Mouse (Mus musculus): ENCODE results near the gene 0610012G03Rik.
A peak's percentile ranks its signal among the peaks of the same experiment; 100 is the strongest.
"Not testable (repeated sequence)": the region's sequence is repeated elsewhere in the genome, so short reads cannot be mapped to it uniquely, and the experiment has no call there.

Gene 0610012G03Rik

DNA sequence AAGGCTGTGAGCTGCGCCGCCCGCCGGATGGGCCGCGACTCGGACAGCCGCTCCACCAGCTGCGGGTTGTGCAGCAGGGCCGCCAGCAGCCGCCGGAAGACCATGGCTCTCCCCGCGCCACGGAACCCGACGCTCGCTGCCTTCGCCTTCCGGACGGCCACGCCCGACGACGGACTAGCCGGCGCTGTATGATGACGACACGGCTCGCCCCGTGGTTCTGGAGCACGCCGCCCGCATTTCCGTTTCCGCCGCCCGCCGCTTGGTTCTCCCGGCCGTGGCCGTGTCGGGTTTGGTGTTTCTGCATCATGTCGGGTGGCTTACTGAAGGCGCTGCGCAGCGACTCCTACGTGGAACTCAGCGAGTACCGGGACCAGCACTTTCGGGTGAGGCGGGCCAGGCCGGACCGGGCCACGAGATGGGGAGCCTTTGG lies at the start of gene 0610012G03Rik, which contains the start of gene Ncbp2:
TSS of gene 0610012G03Rik (minus strand) at position 150 of the 430 bp plus-strand sequence.
TSS of gene Ncbp2 (plus strand) at position 169 of the 430 bp plus-strand sequence.
- DNase-seq (ENCODE audit: low read depth, low spot score): peak; percentile 87

DNA sequence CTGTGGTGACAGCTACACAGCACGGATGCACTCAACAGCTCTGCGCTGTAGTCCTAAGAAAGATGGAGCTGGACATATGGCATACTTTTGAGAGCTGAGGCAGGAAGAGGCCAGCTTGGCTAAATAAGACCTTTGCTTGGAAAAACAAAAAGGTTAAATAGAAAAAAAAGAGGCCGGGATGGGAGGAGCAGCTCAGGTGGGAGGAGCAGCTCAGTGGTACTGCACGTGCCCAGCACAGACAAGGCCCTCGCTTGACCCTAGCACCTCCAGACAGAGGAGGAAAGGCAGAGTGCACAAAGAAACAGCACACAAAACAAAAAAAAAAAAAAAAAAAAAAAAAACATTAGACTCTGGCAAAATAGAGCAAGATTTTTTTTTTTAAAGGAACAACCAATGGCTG lies 48.1 kb upstream of the 0610012G03Rik start:
- no peak for DNase-seq (ENCODE audit: low read depth, low spot score)

DNA sequence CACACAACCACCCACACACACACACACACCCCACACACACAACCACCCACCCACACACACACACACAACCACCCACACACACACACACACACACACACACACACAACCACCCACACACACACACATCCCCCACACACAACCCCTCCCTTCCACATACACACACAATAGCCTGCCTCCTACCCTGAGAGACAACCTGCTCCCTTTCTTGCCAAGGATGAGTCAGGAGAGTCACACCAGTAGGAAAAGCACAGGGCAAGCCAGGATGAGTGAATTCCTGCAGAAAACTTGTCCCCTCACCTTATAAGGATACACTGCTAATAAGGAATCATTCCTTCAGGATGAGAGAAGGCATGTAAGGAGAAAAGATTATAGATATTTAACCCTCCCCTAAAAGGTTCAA lies 45.7 kb upstream of the 0610012G03Rik start:
- no peak for DNase-seq (ENCODE audit: low read depth, low spot score)

DNA sequence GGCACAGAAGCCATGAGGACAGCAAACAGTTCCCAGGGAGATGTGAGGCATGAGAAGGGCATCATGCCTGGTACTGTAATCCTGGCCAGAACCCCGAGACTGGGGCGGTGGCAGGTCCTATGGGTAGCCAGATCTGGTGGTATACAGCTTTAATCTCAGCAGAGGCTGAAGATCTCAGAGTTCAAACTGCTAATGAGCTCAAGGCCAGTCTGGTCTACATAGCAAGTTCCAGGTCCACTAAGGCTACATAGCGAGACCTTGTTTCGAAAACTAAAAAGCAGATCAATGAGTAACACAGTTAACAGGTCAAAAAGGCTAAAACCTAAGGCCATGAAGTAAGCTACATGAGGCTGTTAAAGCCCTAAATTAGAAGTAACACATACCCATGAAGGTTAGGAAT lies 44.9 kb upstream of the 0610012G03Rik start:
- no peak for DNase-seq (ENCODE audit: low read depth, low spot score)

DNA sequence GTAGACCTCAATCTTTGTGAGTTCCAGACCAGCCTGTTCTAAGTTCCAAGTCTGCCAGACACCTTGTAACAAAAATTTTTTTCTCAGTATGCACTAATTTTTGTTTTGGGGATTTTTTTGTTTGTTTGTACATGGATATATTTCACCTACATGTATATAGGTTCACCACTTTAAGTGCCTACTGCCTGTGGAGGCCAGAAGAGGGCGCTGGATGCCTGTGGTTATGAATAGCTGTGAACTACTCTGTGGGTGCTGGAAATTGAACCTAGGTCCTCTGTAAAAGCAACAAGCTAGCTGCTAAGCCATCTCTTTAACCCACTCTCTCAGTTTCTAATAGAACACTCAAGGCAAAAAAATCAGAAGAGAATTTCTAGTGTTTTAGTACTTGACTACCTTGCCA lies 43.7 kb upstream of the 0610012G03Rik start:
- DNase-seq (ENCODE audit: low read depth, low spot score): no peak

DNA sequence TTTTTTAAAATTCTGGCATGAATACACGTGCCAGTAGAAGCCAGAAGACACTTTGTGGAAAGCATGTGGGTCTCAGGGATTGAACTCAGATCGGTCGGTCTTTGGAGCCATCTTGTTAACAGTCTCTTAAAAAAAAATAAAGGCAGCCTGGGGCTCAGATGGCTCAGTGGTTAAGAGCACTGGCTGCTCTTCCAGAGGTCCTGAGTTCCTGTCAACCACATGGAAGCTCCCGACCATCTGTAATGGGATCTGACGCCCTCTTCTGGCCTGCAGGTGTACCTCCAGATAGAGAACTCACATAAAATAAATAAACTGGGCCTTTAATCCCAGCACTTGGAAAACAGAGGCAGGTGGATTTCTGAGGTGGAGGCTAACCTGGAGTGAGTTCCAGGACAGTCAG lies 32.7 kb upstream of the 0610012G03Rik start:
- DNase-seq (ENCODE audit: low read depth, low spot score): no peak

DNA sequence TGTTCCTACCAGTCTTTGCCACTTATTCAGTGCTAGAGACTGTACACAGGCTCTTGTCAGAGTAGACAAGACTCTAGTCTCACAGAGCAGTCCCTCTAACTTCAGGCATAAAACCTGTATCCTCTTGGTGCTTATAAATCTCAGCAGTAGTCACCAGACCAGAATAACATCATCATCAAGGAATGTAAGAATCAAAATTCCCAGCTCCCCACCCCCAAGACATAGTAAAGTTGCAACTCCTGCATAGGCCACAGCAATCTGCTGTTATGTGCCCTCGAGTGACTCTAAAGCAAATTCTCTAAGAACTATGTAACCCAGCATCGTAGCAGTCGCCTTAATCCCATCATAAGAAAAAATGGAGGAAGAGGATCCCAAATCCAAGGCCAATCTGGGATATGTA lies 31.2 kb upstream of the 0610012G03Rik start:
- no peak for DNase-seq (ENCODE audit: low read depth, low spot score)

DNA sequence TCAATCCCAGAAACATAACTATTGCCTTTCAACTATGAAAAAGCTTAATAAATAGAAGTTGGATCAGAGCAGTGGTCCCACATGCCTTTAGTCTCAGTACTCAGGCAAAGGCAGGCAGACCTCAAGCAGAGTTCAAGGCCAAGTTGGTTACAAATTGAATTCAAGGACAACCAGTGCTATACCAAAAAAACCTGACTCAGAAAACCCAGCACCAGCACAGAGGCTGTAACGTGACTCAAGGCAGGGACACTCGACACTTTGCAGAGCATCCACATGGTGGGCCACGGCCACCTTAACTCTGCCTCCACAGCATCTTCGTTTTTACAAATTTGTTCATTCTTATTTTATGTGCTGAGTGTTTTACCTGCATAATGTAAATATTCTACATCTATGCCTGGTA lies 27.0 kb upstream of the 0610012G03Rik start:
- DNase-seq (ENCODE audit: low read depth, low spot score): no peak

DNA sequence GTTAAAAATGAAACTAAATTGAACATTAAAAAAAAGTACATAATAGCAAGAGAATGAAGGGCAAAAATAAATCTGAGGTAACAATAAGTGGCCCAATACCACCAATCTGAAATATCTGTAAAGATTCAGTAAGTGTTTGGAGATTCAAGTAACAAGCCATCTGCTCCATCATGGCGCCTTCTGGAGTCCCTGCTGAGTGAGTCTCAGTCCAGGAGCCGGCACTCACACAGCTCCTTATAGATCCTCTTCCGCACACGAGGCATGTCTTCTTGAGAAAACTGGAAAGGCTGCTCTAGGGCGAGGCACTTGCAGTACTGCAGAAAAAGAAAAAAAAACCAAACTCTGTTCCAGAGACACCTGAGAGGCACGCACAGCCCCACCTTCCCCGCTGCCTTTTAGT lies 14.9 kb upstream of the 0610012G03Rik start:
- no peak for DNase-seq (ENCODE audit: low read depth, low spot score)

DNA sequence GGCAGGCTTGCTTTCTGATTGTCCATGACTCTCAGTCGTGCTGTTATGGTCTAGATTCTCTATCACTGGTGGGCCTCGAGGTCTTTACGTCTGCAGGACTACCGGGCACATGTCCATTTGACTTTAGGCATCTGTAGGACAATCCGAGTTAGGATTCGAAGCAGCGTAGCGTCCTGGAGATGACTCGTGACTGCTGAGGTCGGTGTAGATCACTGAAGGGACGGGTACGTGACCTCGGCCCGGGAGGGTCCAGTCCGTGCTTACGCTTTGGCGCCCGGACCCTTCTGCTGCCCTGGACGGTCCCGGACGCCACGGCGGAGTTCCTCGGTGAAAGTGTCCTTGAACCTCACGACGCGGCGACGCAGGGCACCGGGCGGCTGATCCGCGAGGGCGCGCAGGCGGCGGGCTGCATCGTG lies 385 bp downstream of the 0610012G03Rik start:
- no peak for DNase-seq (ENCODE audit: low read depth, low spot score)

DNA sequence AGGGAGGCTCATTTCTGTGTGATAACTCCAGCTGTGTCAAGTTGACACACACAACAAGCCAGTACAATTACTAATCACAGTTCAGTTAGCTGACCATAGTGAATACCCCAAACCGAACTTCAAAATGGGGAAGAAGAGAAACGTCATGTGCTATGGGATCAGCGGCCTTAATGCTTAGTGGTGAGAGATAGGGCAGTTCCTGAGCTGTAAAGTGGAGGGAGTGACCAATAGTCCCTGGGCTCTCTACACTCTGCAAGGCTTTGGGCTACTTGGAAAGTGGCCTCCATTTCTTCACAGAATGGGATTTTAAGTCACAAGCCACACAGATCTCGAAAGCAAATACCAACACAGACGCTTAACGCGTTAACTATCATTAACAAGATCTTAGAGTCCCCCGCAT lies 961 bp downstream of the 0610012G03Rik start:
- DNase-seq (ENCODE audit: low read depth, low spot score): no peak

DNA sequence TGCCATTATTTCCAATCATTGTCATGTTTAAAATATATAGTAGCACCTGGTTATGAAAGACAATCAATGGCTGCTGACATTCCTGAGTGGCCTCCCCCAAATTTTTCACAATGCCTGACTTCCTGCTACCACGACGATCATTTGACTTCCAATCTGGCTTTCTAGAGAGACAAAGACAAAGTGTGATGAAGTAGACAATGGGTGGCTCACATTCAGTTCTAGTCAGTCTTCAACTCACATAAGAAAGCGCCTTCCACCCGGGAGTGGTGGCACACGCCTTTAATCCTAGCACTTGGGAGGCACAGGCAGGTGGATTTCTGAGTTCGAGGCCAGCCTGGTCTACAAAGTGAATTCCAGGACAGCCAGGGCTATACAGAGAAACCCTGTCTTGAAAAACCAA lies 2.3 kb downstream of the 0610012G03Rik start:
- DNase-seq (ENCODE audit: low read depth, low spot score): not testable (repeated sequence)

DNA sequence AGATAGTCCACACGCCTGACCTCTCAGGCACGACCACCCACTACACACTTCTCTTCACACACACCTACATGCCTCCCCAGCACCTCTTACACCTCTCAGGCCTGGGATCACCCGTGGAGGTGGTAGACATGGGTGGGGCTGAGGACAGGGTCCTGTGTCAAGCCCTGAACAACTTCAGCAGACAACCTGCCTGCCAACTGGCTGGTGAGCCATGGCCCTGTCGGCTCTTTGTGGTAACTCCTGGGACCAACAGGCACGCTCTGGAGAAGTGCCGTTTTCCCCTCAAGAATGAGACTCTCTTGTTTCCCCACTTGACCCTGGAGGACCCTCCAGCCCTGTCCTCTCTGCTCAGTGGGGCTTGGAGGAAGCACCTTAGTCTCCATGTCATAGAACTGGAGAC lies 2.9 kb downstream of the 0610012G03Rik start:
- DNase-seq (ENCODE audit: low read depth, low spot score): no peak

DNA sequence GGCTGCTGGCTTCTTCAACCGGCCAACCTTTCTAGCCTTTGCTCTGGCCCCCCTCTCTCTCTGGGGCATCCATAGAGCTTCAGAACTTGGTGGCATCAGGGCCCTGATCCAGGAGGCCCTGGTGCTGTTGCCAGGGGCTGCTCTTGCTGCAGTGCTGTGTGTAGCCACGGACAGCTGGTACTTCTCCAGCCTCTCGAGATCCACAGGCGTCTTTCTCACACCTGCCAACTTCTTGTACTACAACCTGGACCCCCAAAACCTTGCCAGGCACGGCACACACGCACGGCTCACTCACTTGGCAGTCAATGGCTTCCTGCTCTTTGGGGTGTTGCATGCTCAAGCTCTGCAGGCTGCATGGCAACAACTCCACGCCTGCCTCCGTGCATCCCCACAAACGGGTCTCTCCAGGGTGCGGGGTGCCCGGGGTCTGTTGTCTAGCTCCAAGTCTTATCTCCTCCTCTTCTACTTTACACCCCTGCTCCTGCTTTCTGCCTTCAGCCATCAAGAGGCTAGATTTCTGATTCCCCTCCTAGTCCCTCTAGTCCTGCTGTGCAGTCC lies 3.5 kb downstream of the 0610012G03Rik start:
- no peak for DNase-seq (ENCODE audit: low read depth, low spot score)

DNA sequence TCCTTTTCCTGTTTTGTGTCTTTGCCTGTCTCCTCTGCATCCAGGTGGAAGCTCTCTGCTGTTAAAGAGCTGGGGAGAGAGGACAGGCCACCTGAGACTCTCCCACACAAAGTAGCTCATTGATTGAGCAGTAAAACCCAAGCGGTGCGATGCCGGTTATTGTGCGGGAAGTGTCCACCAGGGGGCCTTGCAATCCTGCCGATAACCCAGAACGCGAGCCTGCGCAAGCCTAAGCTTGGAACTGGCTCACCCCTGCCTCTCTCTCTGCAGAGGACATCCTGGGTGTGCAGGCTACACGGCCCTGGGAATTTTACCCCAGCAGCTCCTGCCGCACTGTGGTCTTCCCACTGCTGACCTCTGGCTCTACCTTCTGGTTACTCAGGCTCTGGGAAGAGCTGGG lies 4.3 kb downstream of the 0610012G03Rik start:
- DNase-seq (ENCODE audit: low read depth, low spot score): peak; percentile 44

DNA sequence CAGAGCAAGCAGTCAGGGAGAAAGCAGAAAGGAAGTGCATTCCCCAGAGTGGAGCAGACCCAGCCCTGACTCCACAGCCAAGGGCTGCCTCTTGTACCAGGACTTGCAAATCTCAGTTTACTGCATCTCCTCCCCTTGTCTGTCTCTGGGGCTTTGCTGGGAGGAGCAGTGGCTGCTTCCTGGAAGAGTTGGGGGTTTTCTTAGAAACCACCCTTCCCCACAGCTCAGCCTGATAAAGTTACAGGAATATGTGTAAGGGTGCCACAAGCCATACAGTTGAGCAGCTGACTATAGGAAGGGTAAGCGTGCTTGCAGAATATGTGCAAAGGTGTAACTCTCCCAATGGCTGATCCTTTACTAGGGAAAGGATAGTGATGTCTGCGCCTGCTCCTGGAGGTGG lies 7.7 kb downstream of the 0610012G03Rik start:
- DNase-seq (ENCODE audit: low read depth, low spot score): no peak

DNA sequence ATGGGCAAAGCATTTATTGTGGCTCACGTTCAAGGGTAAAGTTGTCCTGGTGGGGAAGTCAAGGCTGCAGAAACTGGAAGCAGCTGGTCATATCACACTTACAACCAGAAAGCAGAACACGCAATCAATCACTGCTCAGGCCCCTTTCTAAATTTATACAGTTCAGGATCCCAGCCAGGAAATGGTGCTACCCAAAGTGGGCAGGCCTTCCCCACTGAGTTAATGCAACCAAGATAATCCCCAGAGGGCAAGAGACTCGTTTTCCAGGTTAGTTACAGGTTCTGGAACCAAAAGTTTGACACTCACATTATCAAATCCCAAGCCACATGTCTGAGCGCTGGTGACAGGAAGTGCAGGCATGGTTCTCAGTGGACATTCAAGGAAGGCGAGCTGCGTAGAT lies 9.4 kb downstream of the 0610012G03Rik start:
- DNase-seq (ENCODE audit: low read depth, low spot score): no peak

DNA sequence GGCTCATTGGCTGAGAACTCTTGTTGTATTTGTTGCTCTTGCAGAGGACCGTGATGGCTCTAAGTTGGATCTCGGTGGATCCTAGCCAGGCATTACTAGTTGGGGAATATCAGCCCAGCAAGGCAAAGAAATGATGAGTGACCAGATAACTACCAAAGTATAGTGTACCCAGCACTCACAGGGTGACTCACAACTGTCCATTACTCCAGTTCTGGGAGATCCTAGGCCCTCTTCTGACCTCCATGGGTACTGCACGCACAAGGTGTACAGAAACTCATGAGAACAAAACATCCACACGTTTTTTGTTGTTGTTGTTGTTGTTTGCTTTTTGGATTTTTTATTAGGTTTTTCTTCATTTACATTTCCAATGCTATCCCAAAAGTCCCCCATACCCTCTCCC lies 11.7 kb downstream of the 0610012G03Rik start:
- DNase-seq (ENCODE audit: low read depth, low spot score): no peak

DNA sequence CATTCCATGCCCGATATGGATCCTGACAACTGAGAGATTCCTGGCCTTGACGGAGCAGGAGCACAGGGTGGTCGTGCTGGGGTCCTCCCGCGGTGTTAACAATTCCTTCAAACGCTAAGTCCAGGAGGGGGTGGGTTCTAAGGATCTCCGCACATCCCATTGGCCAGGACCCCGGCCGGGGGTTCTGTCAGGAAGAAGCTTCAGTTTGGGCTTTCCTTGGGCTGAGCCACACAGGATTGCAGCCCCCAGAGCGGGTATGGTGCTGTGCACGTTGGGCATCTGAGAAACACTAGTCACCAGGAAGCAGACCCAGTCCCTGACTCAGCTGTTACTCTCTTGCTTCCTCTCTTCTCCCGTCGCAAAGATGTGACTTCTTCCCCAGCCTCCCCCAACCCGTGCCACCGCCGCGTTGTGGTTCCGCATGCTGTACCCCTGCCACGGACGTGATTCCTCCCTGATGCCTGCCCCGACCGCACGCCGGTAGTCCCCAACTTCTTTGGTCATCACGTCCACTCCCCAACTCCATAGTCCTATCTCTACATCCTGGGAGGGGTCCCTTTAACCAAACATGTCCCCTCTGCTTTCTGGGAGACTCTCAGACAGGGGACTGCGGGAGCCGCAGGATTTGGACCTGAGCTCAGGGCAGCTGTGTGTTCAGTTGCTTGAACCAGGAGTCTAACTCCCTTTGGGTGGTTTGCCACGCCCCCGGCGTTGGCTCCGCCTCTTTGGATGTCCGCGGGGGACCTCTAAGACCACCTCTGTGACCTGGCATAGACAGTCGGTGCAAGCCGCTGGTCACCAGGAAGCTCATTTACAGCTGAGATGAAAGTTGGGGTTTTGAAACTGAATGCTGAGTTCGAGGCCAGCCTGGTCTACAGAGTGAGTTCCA lies 13.0 kb downstream of the 0610012G03Rik start:
- no peak for DNase-seq (ENCODE audit: low read depth, low spot score)

DNA sequence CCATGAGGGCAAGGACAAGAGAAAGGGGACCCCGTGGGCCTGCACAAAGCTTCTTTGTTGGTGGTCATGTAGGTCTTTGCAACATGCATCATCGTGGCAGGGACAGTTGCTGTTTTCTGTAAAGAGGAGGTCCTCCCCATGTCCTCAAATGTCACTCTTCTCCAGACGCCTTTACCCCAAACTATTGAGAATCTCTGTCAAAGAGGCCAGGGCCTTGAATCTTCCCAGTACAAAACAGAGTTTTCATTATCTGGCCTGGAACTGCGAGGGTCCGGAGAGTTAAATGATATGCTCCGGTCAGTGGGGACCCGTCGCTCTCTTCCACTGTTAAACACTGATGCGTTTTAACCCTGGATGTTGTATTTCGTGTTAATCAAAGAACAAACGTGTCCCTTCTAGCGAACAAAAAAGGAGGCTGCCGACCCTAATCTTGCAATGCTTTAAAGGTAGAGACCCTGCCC lies 13.7 kb downstream of the 0610012G03Rik start:
- no peak for DNase-seq (ENCODE audit: low read depth, low spot score)

DNA sequence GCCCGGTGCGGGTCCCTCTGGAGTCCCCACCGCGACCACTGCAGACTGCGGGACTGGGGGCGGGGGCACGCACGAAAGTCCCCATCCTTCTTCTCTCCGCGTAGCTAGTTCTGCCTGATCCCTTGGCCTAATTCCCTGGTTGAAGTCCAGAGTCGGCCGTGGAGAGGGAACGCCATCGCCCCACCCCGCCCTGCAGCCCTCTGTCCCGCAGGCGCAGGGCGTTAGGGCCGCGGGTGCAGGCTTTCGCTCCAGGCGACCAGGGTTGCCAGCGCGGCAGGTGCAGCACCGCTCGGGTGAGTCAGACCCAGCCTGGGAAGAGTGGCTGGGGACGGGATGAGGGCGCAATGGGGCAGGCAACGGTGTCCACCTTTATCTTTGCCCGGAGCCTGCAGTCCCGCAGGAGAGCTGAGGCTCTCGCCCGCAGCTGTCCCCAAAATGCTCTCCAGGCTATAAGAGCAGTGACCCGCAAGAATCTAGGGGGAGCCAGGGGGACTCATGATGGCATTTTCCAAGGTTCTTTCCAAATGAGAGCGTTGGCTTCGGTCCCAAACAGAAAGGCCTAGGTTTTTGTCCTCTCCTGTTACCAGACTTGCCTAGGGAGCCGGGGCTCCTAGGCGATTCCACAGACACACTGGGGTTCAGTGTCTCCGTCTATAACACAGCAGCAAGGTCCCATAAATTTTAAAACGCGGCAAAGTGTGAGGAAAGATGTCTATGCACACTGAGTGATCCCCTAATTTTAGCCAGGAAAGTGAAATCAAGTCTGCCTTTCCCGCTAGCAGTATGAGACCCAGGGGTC lies 14.3 kb downstream of the 0610012G03Rik start, which contains the start of gene Pigz:
TSS of gene Pigz (plus strand) at position 101 of the 799 bp plus-strand sequence.
- peak; percentile 41 for DNase-seq (ENCODE audit: low read depth, low spot score)
